ENCODE assay signal across 8 mouse cellular contexts in the genomic region with DNA sequence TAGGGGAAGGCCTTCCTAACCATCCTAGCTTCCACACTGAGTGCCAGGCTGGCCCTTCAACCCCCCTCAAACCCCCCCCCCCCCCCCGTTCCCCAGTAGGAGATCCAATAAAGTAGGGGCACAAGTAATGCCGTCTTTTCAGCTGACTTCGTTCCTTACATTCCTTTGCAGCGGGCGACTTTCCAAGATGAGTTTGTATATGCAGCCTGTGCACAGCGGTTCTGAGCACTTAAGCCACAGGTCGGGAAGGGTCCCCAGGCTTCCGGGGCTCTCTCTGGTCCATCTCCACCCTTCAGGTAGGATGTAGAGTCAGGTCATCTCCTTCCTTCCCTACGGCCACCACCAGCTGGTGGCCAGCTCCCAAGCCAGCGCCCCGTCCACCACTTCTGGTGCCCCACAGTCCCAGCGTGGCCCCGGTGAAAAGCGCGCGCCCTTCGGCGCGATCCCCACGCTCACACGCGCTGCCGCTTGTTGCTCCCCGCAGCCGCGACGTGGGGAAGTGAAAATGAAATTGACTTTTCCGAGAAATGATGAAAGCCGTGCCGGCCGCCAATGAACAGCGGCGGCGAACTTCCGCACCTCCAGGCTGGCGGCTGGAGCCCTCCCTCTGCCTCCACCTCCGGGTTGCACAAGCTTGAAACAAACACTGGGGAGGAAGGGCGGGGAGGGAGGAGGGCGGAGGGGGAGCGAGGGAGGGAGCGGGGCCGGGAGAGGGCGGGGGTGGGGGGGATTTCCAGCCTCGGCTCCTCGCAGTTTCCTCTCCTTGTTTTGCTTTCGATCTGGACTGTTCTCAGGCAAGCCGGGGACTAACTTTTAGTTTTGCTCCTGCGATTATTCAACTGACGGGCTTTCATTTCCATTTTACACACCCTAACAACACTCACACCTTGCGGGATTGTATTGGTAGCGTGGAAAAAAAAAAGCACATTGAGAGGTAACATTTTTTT. TPM values are rescaled to one million over a fixed set of nuclear protein-coding genes. Genes with fewer than 3 reads are reported as not detected.
DNase-seq lines count a peak whose midpoint lies in the region; ATAC-seq lines count a peak whose summit lies in the region.

TSS of gene Irf2 (plus strand) at position 730 of the 947 bp plus-strand sequence.

- peak within 1 kb of the TSS; percentile 81 for H3K4me3 ChIP-seq in hindbrain, embryonic 10.5 days

- peaks cover 9% of the 10 kb centered on the region for H3K36me3 ChIP-seq in hindbrain, embryonic 10.5 days

- peaks cover 31% of the 10 kb centered on the region for H3K4me1 ChIP-seq in hindbrain, embryonic 10.5 days (replicated peaks)

- DNase-seq in NIH3T3 (ENCODE audit: low read depth) = peak; percentile 97
- DNase-seq in cerebellum, adult 9-11 months = peak; percentile 82
- peak; percentile 88 for DNase-seq in hindbrain, embryonic 10.5 days (ENCODE audit: low spot score)
- peak; percentile 66 to 77 for DNase-seq in layer of hippocampus, postnatal 10 days (ENCODE audit: low spot score in 2 of 2)
- DNase-seq in lung, postnatal 10 days = peak; percentile 94
- DNase-seq in ovary, postnatal 14 days (ENCODE audit: low spot score) = peak; percentile 65
- DNase-seq in thymus, postnatal 10 days (ENCODE audit: low spot score in 2 of 2) = peak; percentile 89 to 91

- H3K9me3 ChIP-seq in hindbrain, embryonic 10.5 days = peaks cover 11% of the 10 kb centered on the region

- H3K27me3 ChIP-seq in hindbrain, embryonic 10.5 days (ENCODE audit: insufficient read depth, poor library complexity, severe bottlenecking) = peaks cover 5% of the 10 kb centered on the region; the same call in 1 of the 2 replicates

- WGBS in hindbrain, embryonic 10.5 days = under 1% methylated on average over 50 of the region's 51 CpGs

- peak within 1 kb of the TSS; percentile 97 for H3K27ac ChIP-seq in hindbrain, embryonic 10.5 days

- peak; percentile 56 for ATAC-seq in frontal cortex, adult (ENCODE audit: low TSS enrichment)

RNA-seq across cellular contexts. Expression of gene Irf2, which starts in this region (rescaled TPM):
- polyA plus RNA-seq in hindbrain, embryonic 10.5 days (2016; fragmentation: Nextera tagmentation; extraction: Ambion mirVana) = 9.1 TPM in 2 replicates
- total RNA-seq in layer of hippocampus, postnatal 10 days (2021) = 10 to 100 TPM; 40.1 to 46.6 TPM

Comparison
In these comparisons a context has a peak if more than half of its experiments do, and no peak if none do; other contexts are left out.
1. Peak in every context shown above with its lines: DNase-seq, ATAC-seq, H3K4me3 ChIP-seq and H3K27ac ChIP-seq.